Mouse (Mus musculus) thymus, postnatal 10 days (tissue): ENCODE results near the gene Slc9a1.

ENCODE experiments used
- DNase-seq, 2 experiments: peaks; one replicate each; pipeline ENCODE4 v3.0.0; 2021; ENCODE audit warnings: low spot score in 2 of 2

The Slc9a1 gene

GRCm38 (mm10) chr4:133439460-133440376, 70.2 kb downstream of the Slc9a1 start:
- DNase-seq, result no peak

GRCm38 (mm10) chr4:133440377-133440795, 70.9 kb downstream of the Slc9a1 start:
- no peak for DNase-seq

- DNase-seq, result no peak
These were observed 72.7 kb downstream of the Slc9a1 start for GRCm38 (mm10) chr4:133442194-133442593.

GRCm38 (mm10) chr4:133443085-133443484, 73.6 kb downstream of the Slc9a1 start:
- no peak for DNase-seq

- DNase-seq, result no peak
These were observed 76.2 kb downstream of the Slc9a1 start for GRCm38 (mm10) chr4:133445727-133446126.

GRCm38 (mm10) chr4:133447366-133447765, 77.9 kb downstream of the Slc9a1 start:
- no peak for DNase-seq

- DNase-seq, result no peak
These were observed 78.5 kb downstream of the Slc9a1 start for GRCm38 (mm10) chr4:133447967-133448366.

- DNase-seq, result no peak
These were observed 79.3 kb downstream of the Slc9a1 start for GRCm38 (mm10) chr4:133448708-133449388.

GRCm38 (mm10) chr4:133449726-133450125, 80.2 kb downstream of the Slc9a1 start:
- peak in 1 of 2 experiments; percentile 55 for DNase-seq

- DNase-seq, result peak; percentile 65 to 88
These were observed 82.0 kb downstream of the Slc9a1 start for GRCm38 (mm10) chr4:133451536-133451935.

- no peak for DNase-seq
These were observed 82.9 kb downstream of the Slc9a1 start for GRCm38 (mm10) chr4:133452433-133452832.

- peak in 1 of 2 experiments; percentile 26 for DNase-seq
These were observed 88.5 kb downstream of the Slc9a1 start for GRCm38 (mm10) chr4:133458044-133458443.

GRCm38 (mm10) chr4:133460006-133460405, 90.5 kb downstream of the Slc9a1 start:
- DNase-seq, result no peak

- no peak for DNase-seq
These were observed 91.4 kb downstream of the Slc9a1 start for GRCm38 (mm10) chr4:133460796-133461325.

GRCm38 (mm10) chr4:133461362-133461761, 91.9 kb downstream of the Slc9a1 start:
- DNase-seq, result no peak

GRCm38 (mm10) chr4:133463184-133463583, 93.7 kb downstream of the Slc9a1 start:
- DNase-seq, result no peak

GRCm38 (mm10) chr4:133468080-133468479, 98.6 kb downstream of the Slc9a1 start:
- peak; percentile 24 to 48 for DNase-seq

GRCm38 (mm10) chr4:133469122-133469521, 99.6 kb downstream of the Slc9a1 start:
- no peak for DNase-seq

GRCm38 (mm10) chr4:133471135-133471821, 101.8 kb downstream of the Slc9a1 start:
- no peak for DNase-seq
